Mouse (Mus musculus) MEL (cell line): ENCODE results near the gene Il10rb.

ENCODE experiments used
- E2F4 ChIP-seq: IDR thresholded peaks from 2 replicates; pipeline ENCODE4 v1.6.1; 2011; ENCODE audit warnings: low read depth, low read length, improper control_type of control experiment, borderline replicate concordance
- MAFK ChIP-seq: IDR thresholded peaks from 2 replicates; pipeline ENCODE4 v1.6.1; 2011; ENCODE audit warnings: low read depth, mild to moderate bottlenecking, low read length, improper control_type of control experiment, borderline replicate concordance
- TAL1 ChIP-seq: IDR thresholded peaks from 2 replicates; pipeline ENCODE4 v1.6.1; 2012; ENCODE audit warnings: mild to moderate bottlenecking, inconsistent platforms, low read length, moderate library complexity, mixed read lengths

DNA sequence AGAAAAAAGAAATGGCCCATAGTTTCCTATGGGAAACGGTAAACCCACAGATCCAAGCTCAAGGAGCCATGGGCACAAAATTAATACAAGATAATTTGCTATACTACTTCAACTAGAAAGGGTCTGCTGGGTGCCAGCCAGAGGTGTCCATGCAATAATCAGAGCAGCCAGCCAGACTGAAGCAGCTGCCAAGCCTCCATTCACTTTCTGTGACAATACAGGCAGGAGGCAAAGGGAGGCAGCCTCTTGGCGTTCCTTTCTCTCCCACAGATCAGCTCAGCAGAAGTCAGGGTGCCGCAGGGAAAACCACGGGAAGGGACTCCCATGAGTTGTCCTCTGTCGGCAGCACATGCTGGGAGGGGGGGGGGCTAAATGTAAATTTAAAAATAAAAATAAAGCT lies 53.0 kb downstream of the Il10rb start:
- TF ChIP-seq TAL1 (no peak), MAFK (no peak), E2F4 (no peak)
